Mouse (Mus musculus): ENCODE data around the gene Tom1l2. TPM values are rescaled to one million over a fixed set of nuclear protein-coding genes. Genes with fewer than 3 reads are reported as not detected.

The Tom1l2 gene
- polyA plus RNA-seq (2017; shearing (Covaris generic)), result 61.6 TPM

GRCm38 (mm10) chr11:60352559-60353411 lies at the start of gene Tom1l2, which contains the start of gene Drc3:
Gene Tom1l2, minus strand, starts transcription at chr11:60352905.
Gene Drc3, plus strand, starts transcription at chr11:60353329.

GRCm38 (mm10) chr11:60222469-60223236 lies 130.1 kb downstream of the Tom1l2 start, which contains the start of gene Srebf1:
Gene Srebf1, minus strand, starts transcription at chr11:60222581.

Other genes with a start within 250 kb of the Tom1l2 start
- 10.7 TPM for gene Rai1, start 247.9 kb downstream of the Tom1l2 start, polyA plus RNA-seq (2017; shearing (Covaris generic))
- 90.8 TPM for gene Srebf1, start 130.3 kb downstream of the Tom1l2 start, polyA plus RNA-seq (2017; shearing (Covaris generic))
- 0.95 TPM for gene Drc3, start 424 bp upstream of the Tom1l2 start, polyA plus RNA-seq (2017; shearing (Covaris generic))
- 6.4 TPM for gene Gid4, start 64.2 kb upstream of the Tom1l2 start, polyA plus RNA-seq (2017; shearing (Covaris generic))
- gene Atpaf2, start 65.6 kb upstream of the Tom1l2 start, polyA plus RNA-seq (2017; shearing (Covaris generic)), result 44.3 TPM
- gene Drg2, start 101.7 kb upstream of the Tom1l2 start, polyA plus RNA-seq (2017; shearing (Covaris generic)), result 64.3 TPM
- not detected for gene Myo15, start 116.4 kb upstream of the Tom1l2 start, polyA plus RNA-seq (2017; shearing (Covaris generic))
- 4.0 TPM for gene Alkbh5, start 183.5 kb upstream of the Tom1l2 start, polyA plus RNA-seq (2017; shearing (Covaris generic))

Data from activated CD4-positive, CD25-positive, alpha-beta regulatory T cell, adult 9 weeks (primary cell).